9 mouse cellular contexts compared by ENCODE assay signal in genomic region chr7:16153522-16153921, GRCm38 (mm10). TPM values are rescaled to one million over a fixed set of nuclear protein-coding genes. Genes with fewer than 3 reads are reported as not detected.
DNase-seq lines count a peak whose midpoint lies in the region; ATAC-seq and TF ChIP-seq lines count a peak whose summit lies in the region.
"Had no signal": no experiment of that assay in that cellular context is flagged by ENCODE, and none has a peak within 500 bp of the region (broad histone marks: within the 10 kb centered on the region; RNA-seq: fewer than 3 reads in every experiment).

No protein-coding gene starts in this region.

- POLR2A ChIA-PET in Patski (lab: Charles Lee) = interaction anchor here (1.1 kb wide), 1 partner anchor 21 kb away, joined by 3 read pairs; the partner anchor contains the start of gene Meis3

- no peaks in the 10 kb centered on the region for H3K9me3 ChIP-seq in hindbrain, embryonic 13.5 days
- H3K9me3 ChIP-seq in midbrain, embryonic 13.5 days = no peaks in the 10 kb centered on the region

- DNase-seq in layer of hippocampus, adult 11-12 months (ENCODE audit: low spot score) = peak; percentile 68
- DNase-seq in layer of hippocampus, postnatal 36 days = no peak
- no peak for DNase-seq in Patski (ENCODE audit: low read depth, low spot score)
- peak; percentile 78 for DNase-seq in embryo, embryonic 10 days (ENCODE audit: low spot score)
- peak; percentile 65 to 68 for DNase-seq in left cerebral cortex, postnatal 36 days (ENCODE audit: low spot score in 2 of 2)
- DNase-seq in testis, postnatal 10 days (ENCODE audit: low spot score) = peak; percentile 73

- in situ Hi-C loops in Patski (cut with MboI; ENCODE audit: low pct_unique_long_range_greater_than_20kb) = no loop called here

- H3K27me3 ChIP-seq in Patski = peaks cover 11% of the 10 kb centered on the region
- H3K27me3 ChIP-seq in hindbrain, embryonic 13.5 days = peaks cover 14% of the 10 kb centered on the region
- peaks cover 12% of the 10 kb centered on the region for H3K27me3 ChIP-seq in midbrain, embryonic 13.5 days

- TF ChIP-seq CTCF in Patski (IDR thresholded peaks at IDR 0.05) = peak; percentile 87

- intact Hi-C loops in left cerebral cortex, postnatal 36 days (cut with DNase I) = loop anchor here (10.0 kb wide), 1 partner anchor 169 kb away; no protein-coding TSS in a partner anchor

- no peak overlapping the region for H3K4me2 ChIP-seq in hindbrain, embryonic 13.5 days
- no peak overlapping the region for H3K4me2 ChIP-seq in midbrain, embryonic 13.5 days (replicated peaks)

- ATAC-seq in Patski = no peak
- ATAC-seq in hindbrain, embryonic 13.5 days (ENCODE audit: low FRiP score) = peak; percentile 92
- peak; percentile 92 for ATAC-seq in midbrain, embryonic 13.5 days

- H3K4me3 ChIP-seq in hindbrain, embryonic 13.5 days = no peak overlapping the region
- no peak overlapping the region for H3K4me3 ChIP-seq in midbrain, embryonic 13.5 days (replicated peaks)

- no peak overlapping the region for H3K9ac ChIP-seq in hindbrain, embryonic 13.5 days
- H3K9ac ChIP-seq in midbrain, embryonic 13.5 days (replicated peaks) = no peak overlapping the region

- CTCF ChIA-PET in Patski (lab: Charles Lee) = interaction anchor here (0.8 to 2.1 kb wide), 4 partner anchors 20 to 102 kb away, joined by 3 to 10 read pairs (median 6); partner anchors contain the start of genes Meis3 and Napa

- WGBS in hindbrain, embryonic 13.5 days = 18% methylated on average over 10 of the region's 10 CpGs
- 18% methylated on average over 10 of the region's 10 CpGs for WGBS in midbrain, embryonic 13.5 days

- peak overlapping the region; percentile 52; the same call in 1 of the 2 replicates for H3K27ac ChIP-seq in hindbrain, embryonic 13.5 days
- peak overlapping the region; percentile 44; the same call in 1 of the 2 replicates for H3K27ac ChIP-seq in midbrain, embryonic 13.5 days
- H3K27ac ChIP-seq: macrophage had no signal

- H3K4me1 ChIP-seq in hindbrain, embryonic 13.5 days (replicated peaks) = peaks cover 5% of the 10 kb centered on the region; the same call in 1 of the 2 replicates
- peaks cover 7% of the 10 kb centered on the region for H3K4me1 ChIP-seq in midbrain, embryonic 13.5 days (replicated peaks)

- peaks cover 24% of the 10 kb centered on the region for H3K36me3 ChIP-seq in hindbrain, embryonic 13.5 days
- H3K36me3 ChIP-seq in midbrain, embryonic 13.5 days = peaks cover 17% of the 10 kb centered on the region

RNA-seq across cellular contexts. Expression of gene Meis3, which starts 21.4 kb away (rescaled TPM):
- 10 to 100 TPM; 36.1 to 44.0 TPM for total RNA-seq in layer of hippocampus, postnatal 36 days (2021)
- 26.9 TPM for polyA plus RNA-seq in Patski (2021)
- 147 and 160 TPM in 2 replicates for polyA plus RNA-seq in hindbrain, embryonic 13.5 days (2015; fragmentation: Nextera tagmentation; extraction: Ambion mirVana)
- total RNA-seq in left cerebral cortex, postnatal 36 days (2021) = 10 to 100 TPM; 37.3 to 40.9 TPM
- polyA plus RNA-seq in midbrain, embryonic 13.5 days (2015; fragmentation: Nextera tagmentation; extraction: Ambion mirVana) = 158 and 160 TPM in 2 replicates

RNA-seq across cellular contexts. Expression of gene Slc8a2, which starts 23.9 kb away (rescaled TPM):
- total RNA-seq in layer of hippocampus, postnatal 36 days (2021) = 100 to 1,000 TPM; 286 to 292 TPM
- polyA plus RNA-seq in Patski (2021) = 1.8 TPM
- polyA plus RNA-seq in hindbrain, embryonic 13.5 days (2015; fragmentation: Nextera tagmentation; extraction: Ambion mirVana) = 0.96 and 1.1 TPM in 2 replicates
- total RNA-seq in left cerebral cortex, postnatal 36 days (2021) = 100 to 1,000 TPM; 242 to 273 TPM
- 0.66 and 1.1 TPM in 2 replicates for polyA plus RNA-seq in midbrain, embryonic 13.5 days (2015; fragmentation: Nextera tagmentation; extraction: Ambion mirVana)
- polyA plus RNA-seq: macrophage had no signal

RNA-seq across cellular contexts. Expression of gene Kptn, which starts 33.8 kb away (rescaled TPM):
- total RNA-seq in layer of hippocampus, postnatal 36 days (2021) = 10 to 100 TPM; 32.0 to 37.8 TPM
- polyA plus RNA-seq in Patski (2021) = 25.8 TPM
- 37.3 and 42.2 TPM in 2 replicates for polyA plus RNA-seq in hindbrain, embryonic 13.5 days (2015; fragmentation: Nextera tagmentation; extraction: Ambion mirVana)
- 10 to 100 TPM; 40.9 to 44.9 TPM for total RNA-seq in left cerebral cortex, postnatal 36 days (2021)
- 39.6 and 41.2 TPM in 2 replicates for polyA plus RNA-seq in midbrain, embryonic 13.5 days (2015; fragmentation: Nextera tagmentation; extraction: Ambion mirVana)

RNA-seq across cellular contexts. Expression of gene Napa, which starts 55.3 kb away (rescaled TPM):
- total RNA-seq in layer of hippocampus, postnatal 36 days (2021) = 100 to 1,000 TPM; 272 to 282 TPM
- polyA plus RNA-seq in Patski (2021) = 178 TPM
- 212 and 237 TPM in 2 replicates for polyA plus RNA-seq in hindbrain, embryonic 13.5 days (2015; fragmentation: Nextera tagmentation; extraction: Ambion mirVana)
- 100 to 1,000 TPM; 269 to 307 TPM for total RNA-seq in left cerebral cortex, postnatal 36 days (2021)
- 196 and 203 TPM in 2 replicates for polyA plus RNA-seq in midbrain, embryonic 13.5 days (2015; fragmentation: Nextera tagmentation; extraction: Ambion mirVana)

Comparison
In these comparisons a context has a peak if more than half of its experiments do, and no peak if none do; other contexts are left out.
1. DNase-seq: peak in layer of hippocampus, adult 11-12 months (single experiment), embryo, embryonic 10 days (single experiment), left cerebral cortex, postnatal 36 days (2 of 2) and testis, postnatal 10 days (single experiment); none in layer of hippocampus, postnatal 36 days (0 of 2) and Patski (single experiment).